Mouse (Mus musculus) ES-Bruce4 (cell line): Measurements from ENCODE around the gene Rel. TPM values are rescaled to one million over a fixed set of nuclear protein-coding genes. Genes with fewer than 3 reads are reported as not detected.

Experiments used
- H3K27ac ChIP-seq: 2 replicates; pipeline ENCODE4 v1.5.1; 2012; ENCODE audit warnings: low read length, inconsistent platforms; ENCODE audit not compliant: insufficient read depth
- H3K27me3 ChIP-seq: 2 replicates; pipeline ENCODE4 v1.6.1; 2012; ENCODE audit warnings: mild to moderate bottlenecking, low read length, inconsistent platforms; ENCODE audit not compliant: control insufficient read depth, poor library complexity, insufficient read depth, severe bottlenecking
- H3K36me3 ChIP-seq: 2 replicates; pipeline ENCODE4 v1.6.1; 2012; ENCODE audit warnings: inconsistent platforms, mild to moderate bottlenecking, low read length, moderate library complexity; ENCODE audit not compliant: control insufficient read depth, poor library complexity, insufficient read depth, severe bottlenecking
- H3K4me1 ChIP-seq: one replicate; pipeline ENCODE4 v1.8.1; 2011; ENCODE audit warnings: low read length; ENCODE audit not compliant: control insufficient read depth, insufficient read depth
- H3K4me3 ChIP-seq: 2 replicates; pipeline ENCODE4 v1.5.1; 2011; ENCODE audit warnings: low read depth, mild to moderate bottlenecking, low read length
- H3K9ac ChIP-seq: 2 replicates; pipeline ENCODE4 v1.6.1; 2012; ENCODE audit warnings: low read depth, mild to moderate bottlenecking, inconsistent platforms; ENCODE audit not compliant: poor library complexity, severe bottlenecking
- H3K9me3 ChIP-seq: replicated peaks from 2 replicates; pipeline ENCODE4 v1.6.1; 2012; ENCODE audit warnings: mild to moderate bottlenecking, low read length, inconsistent platforms; ENCODE audit not compliant: control insufficient read depth, poor library complexity, insufficient read depth, severe bottlenecking
- CTCF ChIP-seq: IDR thresholded peaks from one replicate; pipeline ENCODE4 v1.8.1; 2011; ENCODE audit warnings: low read depth, low read length
- EP300 ChIP-seq: IDR thresholded peaks from 2 replicates; pipeline ENCODE4 v1.6.1; 2011; ENCODE audit warnings: low read depth, low read length; ENCODE audit not compliant: insufficient read depth
- POLR2A ChIP-seq: IDR thresholded peaks from one replicate; pipeline ENCODE4 v1.8.1; 2011; ENCODE audit warnings: low read length; ENCODE audit not compliant: insufficient read depth
- polyA plus RNA-seq: library from polyadenylated mRNA; stranded (reverse); fragments of >200 nt; gene quantifications from 2 replicates; pipeline ENCODE4 v1.2.4, GENCODE M21; 2011; ENCODE audit warnings: low read depth; ENCODE audit not compliant: missing spikeins, insufficient read depth, insufficient read length

The Rel gene
- polyA plus RNA-seq, 1 experiment: 2.6 TPM

DNA sequence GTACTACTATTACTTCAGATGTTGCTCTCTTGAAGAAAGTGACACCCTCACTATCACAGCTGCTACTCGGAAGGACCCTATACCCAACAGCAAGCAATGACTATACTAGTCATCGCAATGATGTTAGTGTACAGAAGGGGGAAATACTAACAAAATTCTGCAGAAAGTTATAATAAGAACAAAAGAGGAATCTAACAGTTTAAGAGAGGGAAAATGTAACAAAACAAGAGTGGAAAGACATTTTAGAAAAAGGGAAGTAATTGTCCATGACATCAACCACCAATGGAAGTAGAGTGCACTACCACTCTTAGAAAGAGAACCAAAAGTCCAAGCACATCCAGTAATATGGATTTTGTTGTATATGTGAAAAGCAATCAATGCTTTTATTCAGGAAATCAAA is 8.1 kb downstream of the Rel start:
- no peaks in the 10 kb centered on the region for H3K9me3 ChIP-seq
- H3K4me3 ChIP-seq: no peak overlapping the region
- H3K9ac ChIP-seq: no peak overlapping the region
- no peak overlapping the region for H3K27ac ChIP-seq
- H3K4me1 ChIP-seq: no peaks in the 10 kb centered on the region
- H3K36me3 ChIP-seq: no peaks in the 10 kb centered on the region
- TF ChIP-seq CTCF (no peak), POLR2A (no peak), EP300 (no peak)
- no peaks in the 10 kb centered on the region for H3K27me3 ChIP-seq

GRCm38 (mm10) chr11:23758218-23758617 is 12.6 kb downstream of the Rel start:
- no peak overlapping the region for H3K27ac ChIP-seq
- no peak overlapping the region for H3K4me3 ChIP-seq
- no peaks in the 10 kb centered on the region for H3K36me3 ChIP-seq
- no peaks in the 10 kb centered on the region for H3K27me3 ChIP-seq
- no peaks in the 10 kb centered on the region for H3K9me3 ChIP-seq
- H3K9ac ChIP-seq: no peak overlapping the region
- TF ChIP-seq POLR2A: no peak
- no peak for TF ChIP-seq CTCF
- no peak for TF ChIP-seq EP300
- no peaks in the 10 kb centered on the region for H3K4me1 ChIP-seq

DNA sequence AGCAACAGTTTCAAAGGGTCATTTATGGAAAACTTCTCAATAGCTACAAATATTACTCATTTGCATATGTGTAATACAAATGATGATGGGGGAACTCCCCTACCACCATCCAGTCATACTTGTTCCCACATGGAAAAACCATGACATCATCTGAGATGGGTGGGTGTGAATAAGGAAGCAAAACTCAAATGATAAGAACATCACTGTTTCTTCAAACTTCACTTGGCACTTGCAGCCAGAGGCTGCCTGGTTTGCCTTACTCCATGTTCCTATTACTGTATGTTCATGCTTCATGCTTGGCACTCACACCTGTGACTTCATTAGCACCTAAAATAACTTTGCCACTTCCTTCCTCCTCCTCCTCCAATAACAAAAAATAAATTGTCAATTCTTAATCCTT is 16.4 kb downstream of the Rel start:
- Histone ChIP-seq H3K4me3 (no peak overlapping the region), H3K27ac (no peak overlapping the region), H3K27me3 (no peaks in the 10 kb centered on the region), H3K9ac (no peak overlapping the region), H3K4me1 (no peaks in the 10 kb centered on the region), H3K9me3 (no peaks in the 10 kb centered on the region), H3K36me3 (no peaks in the 10 kb centered on the region; the same call in 1 of the 2 replicates)
- no peak for TF ChIP-seq POLR2A
- TF ChIP-seq EP300: no peak
- TF ChIP-seq CTCF: no peak

DNA sequence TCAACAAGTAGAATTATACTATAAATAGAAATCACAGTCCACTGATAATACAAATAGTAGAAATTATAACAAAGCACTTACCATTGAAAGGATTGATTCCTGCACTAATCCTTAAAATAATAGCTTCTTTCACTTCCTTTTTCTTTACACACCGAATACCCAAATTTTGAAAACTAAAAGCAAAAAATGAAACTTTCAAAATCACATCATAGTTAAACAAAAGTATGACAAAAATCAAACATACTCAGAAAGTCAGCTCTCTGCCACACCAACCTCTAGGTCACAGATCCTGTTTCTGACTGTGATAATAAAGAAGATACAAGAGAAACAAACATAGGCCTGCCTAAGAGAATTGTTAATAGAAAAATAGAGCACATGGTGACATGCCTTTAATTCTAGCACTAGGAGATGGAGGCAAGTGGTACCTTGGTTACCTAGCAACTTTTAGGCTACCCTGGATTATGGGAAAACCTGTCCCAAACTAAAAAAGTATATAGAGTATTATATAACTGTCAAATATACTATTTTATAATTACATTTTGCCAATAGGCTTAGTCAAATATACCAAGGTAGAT is 17.5 kb downstream of the Rel start:
- Histone ChIP-seq H3K9ac (no peak overlapping the region), H3K4me1 (no peaks in the 10 kb centered on the region), H3K27ac (no peak overlapping the region), H3K27me3 (no peaks in the 10 kb centered on the region), H3K36me3 (no peaks in the 10 kb centered on the region; the same call in 1 of the 2 replicates), H3K9me3 (no peaks in the 10 kb centered on the region), H3K4me3 (no peak overlapping the region)
- TF ChIP-seq POLR2A: no peak
- no peak for TF ChIP-seq EP300
- no peak for TF ChIP-seq CTCF

GRCm38 (mm10) chr11:23746102-23746501 is 24.7 kb downstream of the Rel start:
- H3K4me1 ChIP-seq: no peaks in the 10 kb centered on the region
- TF ChIP-seq POLR2A (no peak), CTCF (no peak), EP300 (no peak)

DNA sequence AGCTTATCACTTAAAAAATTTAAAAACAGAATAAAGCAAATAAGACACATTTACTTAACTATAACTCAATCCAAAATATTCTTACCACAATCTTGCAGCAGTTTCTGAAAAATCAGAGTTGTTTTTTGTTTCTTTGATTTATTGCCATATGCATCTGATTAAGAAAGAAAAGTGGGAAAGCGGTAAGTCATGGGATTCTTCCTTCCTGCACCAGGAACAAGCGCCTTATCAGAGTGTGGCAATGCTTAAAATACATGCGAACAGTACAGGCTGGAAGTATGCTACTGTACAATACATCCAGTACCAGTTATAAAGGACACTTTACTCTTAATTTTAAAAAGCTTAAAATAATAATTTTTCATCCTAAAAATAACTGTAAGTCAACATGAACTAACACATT is 26.4 kb downstream of the Rel start:
- TF ChIP-seq EP300 (no peak), CTCF (no peak), POLR2A (no peak)
- H3K36me3 ChIP-seq: no peaks in the 10 kb centered on the region
- no peaks in the 10 kb centered on the region for H3K9me3 ChIP-seq
- H3K4me1 ChIP-seq: no peaks in the 10 kb centered on the region
- H3K4me3 ChIP-seq: no peak overlapping the region
- no peaks in the 10 kb centered on the region for H3K27me3 ChIP-seq
- H3K27ac ChIP-seq: no peak overlapping the region
- no peak overlapping the region for H3K9ac ChIP-seq

More at GRCm38 (mm10) chr11:23746102-23746501, 24.7 kb downstream of the Rel start:
- no peak overlapping the region for H3K4me3 ChIP-seq
- no peak overlapping the region for H3K27ac ChIP-seq
- no peaks in the 10 kb centered on the region for H3K36me3 ChIP-seq
- H3K9ac ChIP-seq: no peak overlapping the region
- H3K27me3 ChIP-seq: no peaks in the 10 kb centered on the region
- no peaks in the 10 kb centered on the region for H3K9me3 ChIP-seq
